Mouse (Mus musculus): ENCODE measurements around the gene Itpr1. TPM values are rescaled to one million over a fixed set of nuclear protein-coding genes. Genes with fewer than 3 reads are reported as not detected.

Gene Itpr1
- total RNA-seq, 2 experiments from 2014 or later: 37.0 to 48.1 TPM

DNA sequence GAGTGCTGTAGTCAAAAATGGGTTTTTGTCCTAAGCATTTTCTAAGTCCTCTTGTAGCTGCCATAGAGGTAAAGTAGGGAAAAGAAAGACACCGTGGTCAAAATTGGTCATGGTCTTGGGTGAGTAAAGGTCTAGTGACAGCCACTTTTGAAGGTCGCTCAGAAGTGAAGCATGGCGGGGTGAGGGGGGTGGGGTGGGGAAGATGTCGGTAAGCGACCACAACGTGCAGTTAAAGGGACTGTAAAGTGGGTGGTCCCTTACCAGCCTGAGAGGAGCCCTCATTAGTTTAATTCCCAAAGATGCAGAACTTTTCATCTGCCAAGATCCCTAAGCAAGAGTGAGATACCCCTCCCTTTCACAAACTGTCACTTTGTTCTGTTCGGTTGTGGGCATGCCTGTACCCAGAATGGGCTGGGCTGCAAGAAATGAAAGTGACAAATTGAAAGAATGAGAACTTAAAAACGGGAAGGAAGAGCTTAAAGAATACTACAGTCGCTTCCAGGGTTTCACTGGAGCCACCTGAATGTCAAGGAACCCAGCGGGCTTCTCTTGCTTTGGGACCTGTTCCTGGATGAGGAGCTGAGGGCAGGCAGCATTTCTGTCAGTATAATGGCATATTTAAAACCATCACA is 1.5 kb downstream of the Itpr1 start:
- no peak for DNase-seq

DNA sequence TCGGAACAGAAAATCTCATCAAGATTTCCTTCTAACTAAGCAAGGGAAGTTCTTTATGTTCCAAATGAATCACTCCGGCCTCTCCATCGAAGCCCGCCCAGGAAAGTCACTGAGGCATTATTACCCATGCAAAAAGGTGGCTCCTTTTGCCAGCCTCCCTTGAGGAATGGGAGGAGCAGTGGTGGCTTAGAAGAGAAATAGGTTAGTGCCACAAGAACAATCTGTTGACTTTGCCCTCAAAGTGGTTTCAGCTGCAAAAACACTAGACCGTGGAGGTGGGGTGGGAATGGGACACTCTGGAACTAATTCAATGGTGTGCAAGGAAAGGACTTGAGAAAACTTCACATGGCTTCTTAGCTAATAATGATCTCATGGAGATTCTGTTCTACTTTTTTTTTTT is 3.2 kb downstream of the Itpr1 start:
- DNase-seq: no peak

DNA sequence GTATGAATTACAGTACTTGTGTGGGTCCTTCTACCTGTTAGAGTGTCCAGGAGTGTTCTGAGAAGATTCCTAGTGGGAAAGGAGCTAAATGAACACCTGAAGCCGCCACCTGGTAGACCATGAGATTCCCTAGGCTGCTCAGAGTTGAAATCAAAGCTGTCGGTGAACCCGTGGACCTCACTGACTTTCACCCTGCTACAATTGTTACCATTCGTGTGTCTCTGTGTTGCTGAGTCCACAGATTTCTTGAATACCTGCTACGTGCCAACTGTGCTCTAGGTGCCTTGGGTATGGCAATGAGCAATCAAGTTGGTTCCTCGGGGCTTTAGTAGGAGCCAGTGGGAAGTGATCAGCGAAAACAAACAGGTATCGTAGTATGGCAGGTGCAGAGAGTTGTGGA is 3.9 kb downstream of the Itpr1 start:
- DNase-seq: no peak

DNA sequence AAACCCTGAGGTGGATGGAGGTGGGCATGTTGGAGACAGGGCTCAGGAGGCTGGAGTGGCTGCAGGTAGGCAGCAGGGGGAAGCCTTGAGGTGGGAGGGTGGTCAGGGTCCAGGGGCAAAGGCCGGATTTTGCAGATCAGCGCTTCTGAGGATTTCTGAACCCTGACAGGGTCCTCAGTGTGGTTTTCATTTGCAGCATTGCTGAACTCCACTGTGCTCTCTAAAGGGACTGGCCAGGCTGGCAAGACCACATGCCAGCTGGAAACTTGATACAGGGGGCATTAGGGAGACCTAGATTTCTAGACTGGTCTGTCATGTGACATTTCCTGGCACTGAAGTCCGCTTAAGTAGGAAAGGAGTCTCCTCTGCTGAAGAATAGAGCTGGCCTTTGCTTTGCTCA is 5.1 kb downstream of the Itpr1 start:
- no peak for DNase-seq

DNA sequence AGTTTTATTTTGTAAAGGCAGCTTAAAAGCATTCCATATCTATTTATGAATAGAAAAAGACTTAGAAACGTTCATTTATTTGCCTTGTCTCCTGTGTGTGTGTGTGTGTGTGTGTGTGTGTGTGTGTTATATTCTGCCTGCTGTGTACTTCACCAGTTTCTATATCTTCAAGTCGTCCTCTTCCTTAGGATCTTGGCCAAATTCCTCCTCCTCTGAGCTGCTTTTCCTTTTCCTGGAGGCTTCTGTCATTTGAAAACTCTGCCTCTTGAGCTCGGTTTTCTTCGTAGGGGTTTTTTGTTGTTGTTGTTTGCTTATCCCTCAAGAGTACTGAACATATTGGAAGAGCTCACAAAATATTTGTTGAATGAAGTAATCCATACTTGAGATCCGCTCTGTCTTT is 9.5 kb downstream of the Itpr1 start:
- no peak for DNase-seq

DNA sequence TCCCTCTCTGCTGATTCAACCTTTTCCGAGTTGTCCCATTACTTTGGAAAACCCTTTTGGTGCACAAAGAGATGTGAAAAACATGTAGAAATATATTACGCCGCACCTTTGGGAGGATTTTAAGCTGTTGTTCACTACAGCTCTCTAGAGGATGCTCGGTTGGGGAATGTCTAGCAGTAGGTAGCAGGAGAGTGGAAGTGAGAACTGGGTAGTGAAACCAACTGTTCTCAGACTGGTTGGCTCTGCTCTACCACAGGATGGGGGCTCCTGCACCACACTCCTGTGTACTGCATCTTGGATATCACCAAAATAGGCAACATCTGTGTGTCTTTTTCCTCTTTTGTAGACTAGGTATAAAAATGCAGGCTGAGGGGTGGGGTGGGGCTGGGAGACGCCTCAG is 10.0 kb downstream of the Itpr1 start:
- DNase-seq: peak in 1 of 2 experiments; percentile 4

DNA sequence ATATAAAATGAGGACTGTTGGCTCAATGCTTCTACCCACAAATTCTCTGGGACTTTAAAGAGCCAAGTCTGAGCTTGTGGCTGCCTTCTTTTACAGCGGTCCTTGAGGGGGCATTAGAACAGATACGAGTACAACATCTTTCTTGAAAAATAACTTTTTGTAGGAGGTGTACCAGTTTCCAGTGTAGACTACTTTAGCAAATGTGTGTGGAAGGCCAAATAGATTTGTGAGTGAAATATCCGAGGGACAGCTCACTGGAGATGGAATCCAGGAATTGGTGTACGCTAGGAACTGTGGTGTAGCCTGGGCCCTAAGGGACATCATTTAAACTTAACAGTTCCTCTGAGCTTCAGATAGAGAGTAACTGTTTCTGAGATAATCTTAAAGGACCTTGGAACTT is 11.5 kb downstream of the Itpr1 start:
- DNase-seq: no peak

DNA sequence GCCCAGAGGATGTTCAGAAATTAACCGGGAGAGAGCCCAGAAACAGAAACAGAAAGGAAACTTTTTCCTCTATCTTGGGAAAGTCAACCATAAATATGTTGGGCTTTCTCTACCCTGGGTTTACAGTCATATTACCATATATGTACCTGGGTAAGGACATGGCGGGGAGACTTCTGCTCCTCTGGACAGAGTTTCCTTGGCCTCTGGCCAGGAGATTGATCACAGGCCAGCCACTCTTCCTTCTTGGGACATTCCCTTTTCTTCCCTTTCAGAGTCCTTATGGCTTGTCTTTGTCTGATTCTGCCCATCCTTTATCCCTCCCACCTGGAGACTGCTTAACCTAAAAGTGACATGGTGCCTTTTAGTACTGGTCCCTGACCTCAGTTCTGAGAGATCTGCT is 12.1 kb downstream of the Itpr1 start:
- DNase-seq: no peak

DNA sequence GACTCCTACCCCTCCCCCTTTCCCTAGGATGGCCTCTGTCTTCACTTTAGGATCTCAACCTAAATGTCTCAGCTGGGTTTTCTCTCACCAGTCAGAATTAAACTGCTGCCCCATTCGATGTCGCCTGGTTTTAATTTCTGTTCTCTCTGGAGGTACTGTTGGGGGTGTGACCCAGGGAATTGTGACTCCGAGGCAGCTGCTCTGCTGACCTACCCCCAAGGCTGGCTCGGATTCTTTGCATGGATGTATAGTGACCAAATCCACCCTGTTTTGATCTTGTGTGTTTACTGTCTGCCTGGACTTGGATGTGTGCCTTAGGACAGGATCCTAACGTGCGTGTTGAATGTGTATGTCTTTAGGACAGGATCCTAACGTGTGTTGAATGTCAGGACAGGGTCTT is 13.3 kb downstream of the Itpr1 start:
- no peak for DNase-seq

DNA sequence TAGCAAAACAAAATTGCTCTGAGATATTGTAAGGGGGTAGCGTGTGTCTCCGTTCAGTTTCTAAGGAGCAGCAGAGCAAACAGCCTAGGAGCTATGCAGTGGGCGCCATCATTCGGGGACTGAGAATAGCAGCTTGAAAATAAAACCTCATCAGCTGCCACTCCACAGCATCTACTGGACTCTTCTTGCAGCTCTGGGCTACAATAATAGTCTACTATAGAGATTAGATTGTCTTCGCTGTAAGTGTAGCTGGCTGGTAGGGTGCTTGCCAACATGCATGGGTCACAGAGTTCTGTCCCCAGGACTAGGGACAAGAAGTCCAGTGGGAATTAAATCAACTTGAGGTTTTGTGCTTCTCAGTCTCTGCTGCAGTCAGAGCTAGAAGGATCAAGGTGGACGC is 14.6 kb downstream of the Itpr1 start:
- DNase-seq: no peak

DNA sequence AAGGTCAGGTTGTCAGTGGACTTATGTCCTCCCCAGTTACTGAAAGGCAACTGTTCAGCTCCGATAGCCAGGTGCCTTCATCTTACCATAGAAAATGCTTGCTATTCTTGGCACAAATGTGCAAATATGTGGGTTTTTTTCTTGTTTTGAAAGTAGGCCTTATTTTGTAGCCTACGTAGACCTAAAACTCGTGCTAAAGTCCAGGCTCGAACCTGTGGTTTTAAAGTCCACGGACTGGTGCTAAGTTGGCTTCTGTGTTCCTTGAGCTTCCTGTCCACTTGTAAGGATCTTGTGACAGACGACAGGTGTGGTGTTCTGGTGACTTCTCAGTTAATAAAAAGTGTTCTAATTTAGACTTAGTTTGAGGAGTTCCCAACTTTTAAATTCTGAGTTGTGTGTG is 15.2 kb downstream of the Itpr1 start:
- no peak for DNase-seq

DNA sequence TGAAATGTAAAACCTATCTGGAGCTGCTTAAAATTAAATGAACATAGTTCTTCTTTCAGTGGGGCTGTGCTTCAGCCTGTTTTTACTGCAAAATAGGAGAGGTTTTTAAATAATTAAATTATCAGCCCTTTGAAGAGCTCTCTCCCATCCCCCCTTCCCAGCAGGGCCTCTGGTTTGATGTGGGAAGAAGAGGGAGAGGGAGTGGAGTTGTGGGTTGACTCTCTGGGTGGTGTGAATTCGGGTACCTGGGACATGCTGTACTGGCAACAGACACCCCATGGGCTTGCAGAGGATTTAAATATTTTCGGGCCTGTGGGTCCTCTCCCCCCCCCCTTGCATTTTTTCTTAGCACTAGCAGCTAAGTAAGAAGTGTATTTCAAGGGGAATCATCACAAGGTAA is 15.7 kb downstream of the Itpr1 start:
- no peak for DNase-seq

DNA sequence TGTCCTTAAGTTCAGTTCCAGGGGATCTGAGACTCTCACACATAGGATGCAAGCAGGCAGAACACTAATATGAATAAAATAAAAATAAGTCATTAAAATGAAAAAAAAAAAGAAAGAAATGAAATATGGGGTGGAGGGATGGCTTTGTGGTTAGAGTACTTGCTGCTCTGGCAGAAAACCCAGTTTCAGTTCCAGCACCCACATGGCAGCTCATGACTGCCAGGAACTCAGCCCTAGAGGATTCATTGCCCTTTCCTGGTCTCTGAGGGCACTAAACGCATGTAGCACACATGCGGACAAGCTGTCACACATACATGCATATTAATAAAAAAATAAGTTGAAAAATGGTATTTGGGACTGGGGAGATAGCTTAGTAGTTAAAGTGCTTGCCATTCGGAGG is 17.7 kb downstream of the Itpr1 start:
- DNase-seq: no peak

DNA sequence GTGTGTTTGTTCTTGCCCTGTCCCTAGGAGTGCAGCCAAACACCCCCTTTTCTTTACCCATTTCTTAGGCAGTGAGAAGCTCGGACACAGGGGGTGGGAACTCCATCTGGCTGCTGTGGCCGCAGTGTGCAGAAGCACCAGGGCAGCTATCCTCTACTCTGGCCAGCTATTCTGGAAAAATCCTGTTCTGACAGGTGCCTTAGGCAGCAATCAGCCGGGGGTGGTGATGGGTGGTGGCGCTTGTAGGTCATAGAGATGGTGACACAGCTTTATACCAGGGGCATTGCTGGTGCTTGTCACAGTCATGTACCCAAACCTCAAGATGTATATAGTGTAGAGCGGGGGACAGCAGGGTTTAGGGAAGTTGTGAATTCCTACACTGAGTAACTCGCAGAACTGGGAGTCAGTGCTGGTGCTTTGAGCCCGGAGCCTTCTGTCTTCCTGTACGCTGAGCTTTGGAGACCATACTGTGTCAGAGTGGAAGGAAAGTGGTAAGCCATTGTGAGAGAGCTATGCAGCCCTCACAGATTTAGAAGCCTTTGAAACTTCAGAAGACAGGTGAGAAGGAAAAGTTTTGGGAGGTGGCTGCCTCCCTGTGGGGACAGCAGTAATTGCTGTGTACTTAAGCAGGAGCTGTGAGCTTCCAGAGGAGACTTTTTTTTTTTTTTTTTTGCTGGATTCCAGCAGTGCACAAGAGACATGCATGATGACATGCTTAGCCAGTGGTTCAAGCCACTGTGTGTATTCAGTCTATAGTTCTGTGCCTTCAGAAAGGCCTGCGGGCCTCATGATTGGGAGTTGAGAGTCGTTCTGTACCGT is 19.2 kb downstream of the Itpr1 start:
- DNase-seq: no peak

DNA sequence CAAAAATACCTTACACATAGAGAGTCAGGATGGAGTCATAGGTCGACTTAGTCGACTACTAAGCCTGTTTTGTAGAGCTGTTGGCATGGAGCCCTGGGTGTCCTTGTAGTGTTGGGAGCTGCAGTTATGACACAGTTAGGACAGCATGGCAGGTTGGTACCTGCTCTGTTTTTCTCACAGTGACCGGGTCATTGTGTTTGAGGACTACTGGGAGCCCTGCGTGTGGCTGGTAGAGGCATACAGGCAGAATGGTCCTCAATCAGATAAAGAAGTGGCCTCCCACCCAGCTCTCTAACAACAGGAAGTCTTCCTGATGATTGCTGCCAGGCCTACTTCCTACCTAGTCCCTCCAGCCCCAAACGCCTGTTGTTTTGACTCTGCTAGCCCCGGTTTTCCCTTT is 20.2 kb downstream of the Itpr1 start:
- DNase-seq: peak; percentile 67 to 69

DNA sequence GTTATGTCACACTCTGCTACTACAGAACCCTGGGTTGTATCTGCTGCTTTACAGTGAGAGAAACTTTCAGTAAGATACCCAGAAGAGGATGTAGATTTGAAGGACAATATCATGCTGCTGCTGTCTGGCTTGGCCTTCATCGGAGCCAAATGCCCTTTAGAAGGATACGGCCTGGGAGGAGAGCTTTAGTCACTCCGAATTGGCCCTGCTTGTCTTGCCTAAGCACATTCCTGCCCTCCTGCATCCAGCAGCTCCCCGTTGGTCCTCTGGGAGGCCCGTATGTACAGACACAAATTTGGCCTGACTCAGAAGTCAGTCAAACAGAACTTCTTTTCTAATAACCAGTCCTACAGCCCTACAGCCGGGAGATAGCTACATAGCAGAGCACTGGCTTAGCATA is 21.6 kb downstream of the Itpr1 start:
- DNase-seq: no peak

DNA sequence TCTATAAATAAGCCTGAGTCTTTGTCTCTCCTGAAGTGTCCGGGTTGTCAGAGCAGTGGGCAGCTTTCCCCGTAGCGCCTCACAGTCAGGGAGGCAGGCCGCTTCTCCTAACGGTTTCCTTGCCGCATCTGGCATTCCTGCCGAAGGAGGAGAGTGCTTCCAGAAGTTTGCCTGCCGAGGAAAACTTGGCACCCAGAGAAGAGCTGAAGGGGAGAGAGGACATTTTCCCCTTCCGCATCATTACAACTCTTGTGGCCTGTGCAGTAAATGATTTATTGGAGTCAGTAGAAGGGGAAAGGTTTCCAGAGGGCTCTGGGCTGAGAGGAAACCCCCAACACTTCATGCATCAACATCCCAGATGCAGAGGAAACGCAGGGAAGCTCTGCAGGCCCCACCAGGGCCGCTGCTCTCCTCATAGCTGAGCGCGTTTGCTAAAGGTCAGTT is 22.8 kb downstream of the Itpr1 start:
- DNase-seq: peak in 1 of 2 experiments; percentile 56

DNA sequence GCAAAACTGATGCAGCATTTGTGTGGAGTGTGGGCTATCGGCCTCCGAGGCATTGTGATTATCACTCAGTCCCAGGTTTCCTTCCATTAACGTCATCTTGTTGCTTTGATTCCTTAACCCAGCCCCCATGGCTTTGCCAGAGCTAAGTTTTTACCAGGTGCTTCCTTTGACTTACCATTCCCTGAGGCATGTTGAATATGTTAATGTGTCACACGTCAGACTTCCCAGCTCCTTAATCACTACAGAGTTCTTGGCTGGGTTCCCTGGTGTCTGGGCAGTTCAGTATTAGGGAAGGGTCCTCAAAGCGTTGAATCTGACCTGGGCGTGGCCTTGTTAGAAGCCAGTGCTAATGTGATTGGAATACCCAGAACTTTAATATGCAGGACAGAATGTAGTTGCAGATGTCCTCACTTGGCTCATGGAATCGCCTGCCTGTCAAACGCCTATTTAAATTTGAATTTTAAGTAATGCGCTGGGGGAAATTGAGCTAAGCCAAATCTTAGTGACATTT is 23.6 kb downstream of the Itpr1 start:
- peak; percentile 40 to 55 for DNase-seq

DNA sequence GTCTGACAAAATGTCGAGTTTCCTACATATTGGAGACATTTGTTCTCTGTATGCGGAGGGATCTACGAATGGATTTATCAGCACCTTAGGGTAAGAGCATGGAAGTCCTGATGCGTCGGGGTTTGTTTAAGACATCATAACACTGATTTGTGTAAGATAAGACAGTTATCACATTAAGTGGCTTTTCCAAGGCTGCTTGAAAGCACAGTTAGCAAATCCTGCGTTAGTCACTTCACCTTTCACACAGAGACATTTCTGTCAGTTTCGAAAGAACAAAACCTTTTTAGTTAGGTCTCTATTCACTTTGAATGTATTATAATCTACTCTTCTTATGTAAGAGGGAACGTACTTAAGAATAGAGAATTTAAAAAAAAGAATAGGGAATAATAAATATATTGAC is 24.1 kb downstream of the Itpr1 start:
- DNase-seq: no peak

DNA sequence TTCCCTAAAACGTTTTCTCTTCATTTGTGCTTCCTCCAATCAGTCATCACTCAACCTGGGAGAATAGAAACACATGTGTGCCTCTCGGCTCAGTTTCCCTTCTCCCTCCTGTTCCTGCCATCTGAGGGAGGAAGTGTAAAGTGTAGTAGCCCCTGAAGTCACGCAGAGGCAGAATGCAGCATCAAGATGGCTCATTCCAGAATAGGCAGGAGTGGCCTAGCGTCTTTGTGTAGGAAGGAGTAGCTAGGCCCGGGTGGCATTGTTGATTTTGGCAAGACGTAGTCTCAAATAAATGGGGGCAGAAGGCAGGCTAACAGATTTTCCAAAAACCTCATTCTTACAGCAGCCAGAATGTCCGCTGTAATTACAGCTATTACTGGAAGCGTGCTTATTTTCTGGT is 24.7 kb downstream of the Itpr1 start:
- no peak for DNase-seq

DNA sequence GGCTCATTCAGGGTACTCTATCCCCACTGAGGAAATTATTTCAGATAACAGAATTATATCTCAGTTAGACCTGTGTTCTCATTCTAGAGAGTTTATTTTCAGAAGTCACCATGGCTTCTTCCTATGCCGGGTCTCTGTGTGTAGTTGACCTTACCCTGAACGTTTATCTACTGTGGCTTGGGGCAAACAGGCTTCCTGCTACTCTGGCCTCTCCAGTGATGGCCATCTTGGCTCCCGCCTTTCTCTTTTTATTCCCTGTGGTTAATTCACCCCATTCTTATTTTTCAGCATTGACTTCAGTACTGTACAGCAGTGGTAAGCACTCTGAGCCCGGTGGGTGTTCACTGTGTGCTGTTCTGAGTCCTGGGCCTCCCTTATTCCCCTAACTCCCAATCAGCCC is 25.1 kb downstream of the Itpr1 start:
- no peak for DNase-seq

DNA sequence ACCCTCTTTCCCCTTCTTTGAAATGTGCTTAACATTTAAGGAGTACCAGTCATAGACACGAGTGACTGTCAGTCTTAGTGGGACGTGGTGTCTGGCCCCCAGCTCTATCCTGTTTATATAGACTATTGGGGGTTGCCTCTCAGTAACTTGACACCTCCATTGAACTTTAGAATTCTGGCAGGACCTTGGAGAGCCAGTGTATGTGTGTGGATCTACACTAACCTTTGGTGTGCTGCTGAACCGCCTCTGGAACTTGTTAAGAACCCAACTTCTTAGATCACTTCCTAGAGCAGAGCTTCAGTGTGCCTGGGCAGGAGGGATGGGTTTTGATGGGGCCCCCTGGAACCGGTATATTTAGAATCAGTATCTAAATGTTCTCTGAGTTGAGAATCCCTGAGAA is 26.2 kb downstream of the Itpr1 start:
- no peak for DNase-seq

DNA sequence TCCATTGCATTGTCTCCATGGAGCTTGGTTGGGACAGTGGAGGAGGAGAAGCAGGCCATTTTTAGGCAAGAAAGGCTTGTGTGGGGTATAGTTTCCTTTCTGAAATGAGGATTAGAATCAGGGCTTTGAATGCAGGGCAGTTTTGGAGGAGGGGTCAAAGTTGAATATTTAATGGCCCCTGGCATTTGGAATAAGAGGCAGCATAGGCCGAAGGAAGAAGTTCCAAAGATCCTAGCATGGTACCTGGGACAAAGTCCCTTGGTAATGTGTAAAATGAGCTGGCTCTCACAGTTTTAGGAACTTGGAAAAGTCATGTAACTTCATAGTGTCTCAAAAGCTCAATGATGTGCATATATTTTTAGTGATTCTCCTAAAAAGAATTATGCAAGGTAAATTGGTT is 27.1 kb downstream of the Itpr1 start:
- no peak for DNase-seq

DNA sequence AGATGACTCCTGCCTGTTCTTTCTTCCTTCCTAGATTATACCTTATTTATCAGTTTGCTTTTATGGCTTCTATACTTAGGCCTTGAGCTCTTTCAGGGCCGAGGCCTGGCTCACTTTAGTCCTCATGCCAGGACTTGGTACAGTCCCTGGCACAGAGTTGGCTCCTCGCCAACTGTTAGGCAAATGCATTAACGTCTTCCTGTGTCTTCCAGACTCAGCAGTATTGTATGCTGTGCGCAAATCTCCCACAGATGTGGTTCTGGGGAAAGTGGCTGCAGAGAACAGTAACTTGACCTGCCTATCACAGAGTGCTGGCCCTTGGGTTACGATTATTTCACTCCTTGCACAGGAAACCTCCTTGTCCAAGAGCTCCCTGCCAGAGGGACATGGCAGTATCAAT is 27.9 kb downstream of the Itpr1 start:
- no peak for DNase-seq
